Mouse (Mus musculus) kidney, postnatal 4 days (tissue): ENCODE measurements around the gene Cdc42ep4.

Source experiments
- DNase-seq, 2 experiments: peaks; one replicate each; pipeline ENCODE4 v3.0.0; 2021; ENCODE audit warnings: mixed read lengths in 2 of 2

The Cdc42ep4 gene

DNA sequence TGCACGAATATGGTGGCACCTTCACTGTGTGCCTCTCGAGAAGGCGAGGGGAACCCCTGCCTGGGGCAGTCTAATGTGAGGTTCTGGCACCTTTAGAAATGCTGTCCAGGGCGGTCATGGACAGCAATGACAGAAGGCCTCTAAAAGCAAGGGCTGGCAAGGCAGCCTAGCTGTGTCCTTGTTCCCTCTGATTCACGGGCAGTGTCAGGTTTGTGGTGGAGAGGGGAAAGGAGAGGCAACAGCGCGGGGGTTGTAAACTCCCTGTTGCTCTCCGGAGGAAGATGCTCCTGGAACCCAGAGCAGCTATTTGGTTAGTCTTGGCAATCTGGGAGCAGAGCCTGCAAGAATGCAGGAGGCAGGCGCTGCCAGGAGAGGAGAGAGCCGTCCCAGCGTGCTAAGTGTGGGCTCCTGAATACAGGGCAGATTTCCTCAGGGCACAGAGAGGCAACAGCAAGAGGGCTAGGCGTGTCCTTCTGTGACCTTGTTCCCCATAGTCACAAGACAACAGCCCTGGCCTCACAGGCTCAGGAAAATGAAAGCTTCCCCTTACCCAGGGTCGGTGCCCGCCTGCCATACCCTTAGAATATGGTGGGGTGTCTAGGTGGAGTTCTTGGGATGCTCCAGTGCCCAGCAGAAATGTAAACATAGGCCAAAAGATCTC lies 25.3 kb upstream of the Cdc42ep4 start:
- no peak for DNase-seq

DNA sequence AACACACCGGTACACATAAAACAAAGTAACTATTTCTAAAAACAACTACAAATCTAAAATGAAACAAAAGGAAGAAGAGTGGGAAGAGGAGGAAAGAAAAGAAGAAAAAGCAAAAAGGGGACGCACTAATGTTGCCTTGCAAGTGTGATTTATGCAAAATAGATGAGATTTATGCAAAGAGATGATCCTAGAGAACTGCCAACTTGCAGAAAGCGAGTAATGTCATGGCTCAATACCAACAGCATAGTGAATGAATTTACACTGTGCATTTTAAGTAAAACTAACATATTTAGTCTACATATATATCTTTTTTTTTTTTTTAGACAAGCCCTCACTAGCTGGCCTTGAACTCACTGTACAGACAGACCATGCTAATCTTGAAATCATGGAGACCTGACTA lies 23.1 kb upstream of the Cdc42ep4 start:
- no peak for DNase-seq

DNA sequence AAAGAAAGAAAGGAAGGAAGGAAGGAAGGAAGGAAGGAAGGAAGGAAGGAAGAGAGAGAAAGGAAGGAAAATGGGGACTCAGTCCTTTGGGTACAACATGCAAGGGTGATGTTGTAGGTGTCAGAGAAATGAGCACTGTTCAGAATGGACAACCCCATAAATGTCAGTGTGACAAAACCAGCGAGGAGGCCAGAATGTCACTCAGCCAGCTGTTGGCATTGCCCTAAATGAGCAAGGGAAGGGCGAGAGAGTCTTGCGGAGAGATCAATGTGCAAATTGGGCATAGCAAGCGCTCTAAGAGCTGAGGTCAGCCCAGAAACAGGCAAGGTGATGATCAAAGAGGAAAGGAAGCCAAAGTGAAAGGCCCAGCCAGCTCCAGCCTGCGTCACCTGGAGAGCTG lies 21.5 kb upstream of the Cdc42ep4 start:
- no peak for DNase-seq

DNA sequence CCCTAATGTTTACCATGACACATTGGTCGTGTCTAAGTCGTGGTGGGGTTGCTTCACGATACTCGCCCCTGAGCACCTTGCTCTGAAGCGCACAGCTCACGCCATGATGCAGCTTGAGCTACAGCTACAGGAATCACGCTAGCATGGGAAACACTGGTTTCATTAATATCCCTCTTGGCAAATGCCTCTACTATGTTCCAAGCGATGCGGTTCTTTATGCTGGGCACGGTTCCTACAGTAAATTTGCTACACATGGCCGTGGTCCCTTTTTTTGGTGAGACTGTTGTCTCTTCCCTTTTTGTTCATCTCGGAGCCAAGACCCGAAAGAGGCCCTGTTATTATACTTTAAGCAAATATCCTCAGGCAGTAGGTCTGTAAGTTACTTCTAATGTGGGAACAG lies 19.5 kb upstream of the Cdc42ep4 start:
- DNase-seq = no peak

DNA sequence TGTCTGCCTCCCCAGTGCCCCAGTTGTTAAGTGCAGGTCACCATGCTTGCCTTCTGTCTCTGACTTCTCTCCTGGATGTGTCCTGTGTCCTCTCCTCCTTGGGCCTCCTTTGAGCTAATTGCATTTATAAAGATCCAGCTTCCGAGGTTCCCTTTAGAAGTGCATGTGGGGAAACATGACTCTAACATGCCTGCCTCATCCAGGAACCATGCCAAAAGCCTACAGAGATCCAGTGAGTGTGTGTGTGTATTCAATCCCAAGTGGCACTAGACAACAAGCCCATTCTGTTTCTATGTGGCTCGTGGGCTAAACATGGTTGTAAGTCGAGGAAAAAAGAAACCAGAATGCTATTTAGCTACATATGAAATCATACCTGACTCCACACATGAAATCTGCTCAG lies 16.7 kb upstream of the Cdc42ep4 start:
- DNase-seq = no peak

DNA sequence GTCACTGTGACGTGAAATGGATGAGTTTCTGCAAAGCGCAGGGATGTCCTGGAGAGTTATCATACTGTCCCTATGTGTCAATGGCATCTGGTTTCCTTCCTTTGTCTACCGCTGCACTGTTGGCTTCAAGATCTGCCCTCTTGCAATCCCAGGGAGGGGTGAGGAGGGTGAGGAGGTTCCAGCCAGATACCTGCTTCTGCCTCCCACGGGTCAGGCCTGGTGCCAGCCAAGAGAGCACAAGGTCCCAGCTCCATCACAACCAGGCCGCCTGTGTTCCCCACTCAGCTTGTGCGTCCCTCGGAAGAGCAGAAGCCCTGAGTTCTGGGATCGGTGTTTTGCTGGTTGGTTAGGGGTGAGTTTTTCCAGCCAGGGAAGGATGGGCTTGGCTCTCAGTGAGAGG lies 15.6 kb upstream of the Cdc42ep4 start:
- DNase-seq = peak in 1 of 2 experiments; percentile 54

DNA sequence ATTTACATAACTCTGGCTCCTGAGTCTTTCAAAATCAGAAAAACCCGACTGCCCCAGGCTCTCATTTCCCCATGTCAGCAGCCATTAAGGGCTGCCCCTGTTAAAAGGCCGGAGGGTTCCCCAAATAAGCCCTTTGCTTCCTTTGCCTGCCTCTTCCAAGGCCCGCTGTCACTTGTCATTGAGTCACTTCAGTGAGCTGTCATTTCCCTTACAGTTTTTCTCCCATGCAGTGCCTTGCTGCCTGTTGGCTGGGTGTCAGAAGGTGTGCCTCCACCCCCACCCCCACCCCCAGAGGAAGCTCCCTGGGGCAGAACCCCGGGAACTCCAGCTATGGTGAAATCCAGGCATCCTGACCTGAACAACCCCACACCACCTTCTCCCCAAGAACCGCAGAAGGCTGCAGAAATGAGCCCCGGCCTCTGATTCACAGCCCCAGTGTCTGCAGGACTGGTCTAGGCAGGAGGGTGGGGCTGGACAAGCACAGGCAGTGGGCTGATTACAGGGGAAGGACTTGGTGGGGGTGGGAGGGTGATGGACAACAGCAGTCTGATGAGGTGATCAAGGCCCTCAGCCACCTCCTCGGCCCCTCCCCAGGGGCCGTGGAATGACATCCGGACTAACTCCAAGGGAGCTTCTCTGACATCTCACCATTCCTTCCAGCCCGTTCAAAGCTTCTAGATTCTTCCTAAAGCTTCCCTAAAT lies 14.8 kb upstream of the Cdc42ep4 start:
- peak in 1 of 2 experiments; percentile 34 for DNase-seq

DNA sequence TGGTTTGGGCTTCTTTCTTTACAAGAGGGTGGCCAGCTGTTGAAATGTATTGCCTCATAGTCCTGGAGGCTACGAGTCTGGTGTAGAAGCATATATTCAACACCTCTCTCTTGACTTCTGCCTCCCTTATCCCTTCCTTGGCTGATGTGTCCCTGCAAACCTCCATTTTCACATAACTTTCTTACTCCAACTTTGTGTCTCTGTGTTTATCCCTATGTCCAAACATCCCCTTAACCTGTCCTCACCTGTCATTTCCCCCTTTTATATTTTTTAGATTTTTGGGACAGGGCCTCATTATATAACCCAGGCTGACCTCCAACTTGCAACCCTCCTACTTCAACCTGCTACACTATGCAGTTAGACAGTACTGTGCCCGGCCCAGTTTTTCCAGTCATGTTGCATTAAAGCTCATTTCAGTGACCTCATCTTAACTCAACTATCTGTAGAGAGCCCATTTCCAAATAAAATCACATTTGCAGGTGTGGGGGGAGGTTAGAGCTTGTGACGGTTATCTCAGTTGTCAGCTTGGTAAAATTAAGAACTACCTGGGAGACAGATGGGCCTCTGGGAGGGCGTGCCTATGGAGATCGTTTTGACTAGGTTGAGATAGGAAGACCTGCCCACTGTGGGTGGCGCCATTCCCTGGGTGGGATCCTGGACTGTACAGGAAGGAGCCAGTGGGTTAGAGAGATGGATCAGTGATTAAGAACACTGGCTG lies 12.6 kb upstream of the Cdc42ep4 start:
- DNase-seq = no peak

DNA sequence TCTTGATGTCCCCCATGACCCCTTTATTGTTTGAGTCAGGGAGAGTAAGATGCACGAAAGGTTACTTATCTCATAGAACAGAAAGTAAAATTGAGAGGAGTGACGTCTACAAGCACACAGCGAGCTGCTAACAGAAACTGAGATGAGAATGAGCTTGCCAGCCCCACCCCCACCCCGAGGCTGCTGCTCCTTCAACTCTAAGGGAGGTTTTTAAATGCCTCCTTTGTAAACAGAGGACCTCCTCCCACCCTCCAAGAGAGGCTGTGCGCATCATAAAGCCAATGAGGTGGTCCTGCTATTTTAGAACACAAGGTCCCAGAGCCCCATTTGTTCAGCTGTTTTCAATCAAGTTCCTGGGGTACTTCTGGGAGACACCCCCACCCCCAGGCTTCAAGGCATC lies 11.8 kb upstream of the Cdc42ep4 start:
- no peak for DNase-seq

DNA sequence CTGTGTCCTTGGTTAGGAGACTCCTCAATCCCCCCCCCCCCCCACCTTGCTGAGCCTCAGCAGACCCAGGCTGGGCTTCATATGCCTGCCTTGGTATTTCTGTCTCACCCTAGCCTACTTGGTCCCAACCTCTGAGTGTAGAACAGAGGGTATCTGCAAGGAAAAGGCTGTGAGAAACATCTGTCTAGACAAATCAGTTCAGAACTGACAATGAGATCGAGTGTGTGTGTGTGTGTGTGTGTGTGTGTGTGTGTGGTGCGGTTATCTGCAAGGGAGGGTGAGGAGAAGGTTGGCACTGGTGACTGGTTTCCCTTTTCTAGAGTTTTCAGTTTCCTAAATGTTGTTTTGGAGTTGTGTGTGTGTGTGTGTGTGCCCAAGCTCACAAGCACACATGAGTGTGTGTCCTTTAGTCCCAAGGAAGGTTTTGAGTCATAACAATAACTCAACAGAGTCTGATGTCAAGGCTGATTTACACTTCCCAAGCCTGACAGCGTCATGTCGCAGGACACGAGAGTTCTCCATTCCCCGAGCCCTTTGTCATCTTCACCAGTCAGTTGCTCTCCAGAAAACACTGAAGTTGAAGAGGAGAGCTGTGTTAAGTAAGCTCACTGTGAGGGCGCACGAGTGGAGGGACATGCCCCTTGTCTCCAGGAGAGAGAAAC lies 10.6 kb upstream of the Cdc42ep4 start:
- no peak for DNase-seq

DNA sequence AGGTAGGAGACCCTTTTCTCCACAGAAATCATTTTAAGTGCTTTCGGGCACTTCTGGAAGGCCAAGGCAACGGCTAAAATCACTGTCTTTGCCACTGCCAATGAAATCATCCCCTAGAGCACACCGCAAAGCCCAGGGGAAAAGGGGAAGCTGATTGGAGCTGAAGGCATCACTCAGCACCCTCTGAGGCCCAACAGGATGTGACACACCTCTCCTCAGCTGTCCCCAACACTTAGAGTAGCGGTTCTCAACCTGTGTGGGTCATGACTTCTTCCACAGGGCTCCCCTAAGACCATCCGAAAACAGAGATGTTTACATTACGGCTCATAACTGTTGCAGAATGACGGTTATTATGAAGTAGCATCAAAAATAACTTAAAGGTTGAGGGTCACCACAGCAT lies 10.0 kb upstream of the Cdc42ep4 start:
- DNase-seq = no peak

DNA sequence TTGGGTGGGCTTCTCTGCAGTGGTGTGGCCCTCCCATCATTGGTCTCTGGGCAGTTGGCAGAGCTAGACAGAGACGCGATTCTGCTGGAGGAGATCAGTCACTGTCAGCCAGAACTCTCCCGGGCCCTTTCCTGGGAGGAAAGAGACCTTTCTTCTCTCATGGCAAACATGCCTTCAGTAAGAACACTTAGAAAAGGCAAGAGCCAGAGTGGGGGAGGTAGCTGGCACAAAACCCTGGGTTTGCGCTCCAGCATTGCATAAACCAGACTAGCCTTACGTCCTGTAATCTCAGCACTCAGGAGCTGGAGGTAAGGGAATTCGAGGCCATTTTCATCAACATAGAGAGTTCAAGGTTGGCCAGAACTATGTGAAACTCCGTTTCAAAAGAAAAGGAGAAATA lies 8.8 kb upstream of the Cdc42ep4 start:
- DNase-seq = no peak

DNA sequence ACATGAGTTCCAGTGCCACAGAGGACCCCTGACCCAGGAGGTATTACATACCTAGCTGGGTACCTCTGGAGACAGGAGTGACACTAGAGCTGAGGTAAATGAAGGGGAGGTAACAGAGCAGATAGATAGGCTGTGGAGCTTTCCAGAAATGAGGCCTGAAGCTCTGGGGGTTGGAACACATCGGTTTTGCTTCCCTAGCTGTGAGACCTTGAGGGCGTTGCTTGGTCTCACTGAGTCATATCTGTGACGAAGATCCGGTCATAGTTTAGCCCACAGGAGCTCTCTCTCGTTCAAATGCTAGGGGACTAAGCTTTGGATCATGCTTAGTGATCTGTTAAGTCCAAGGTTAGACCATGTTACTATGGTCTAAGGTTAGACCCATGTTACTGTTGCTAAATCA lies 7.2 kb upstream of the Cdc42ep4 start:
- DNase-seq = no peak

DNA sequence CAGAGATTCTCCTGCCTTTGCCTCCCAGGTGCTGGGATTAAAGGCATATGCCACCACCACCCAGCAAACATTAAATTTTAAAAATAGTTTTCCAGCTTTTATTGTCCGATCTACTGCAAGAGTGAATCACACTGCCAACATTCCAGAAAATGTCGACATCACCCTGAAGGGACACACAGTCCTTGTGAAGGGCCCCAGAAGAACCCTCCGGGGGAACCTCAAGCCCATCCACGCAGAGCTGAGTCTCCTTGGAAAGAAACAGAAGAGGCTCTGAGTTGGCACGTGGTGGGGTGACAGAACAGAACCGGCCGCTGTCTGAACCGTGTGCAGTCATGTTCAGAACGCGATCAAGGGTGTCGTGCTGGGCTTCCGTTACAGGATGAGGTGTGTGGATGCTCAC lies 4.9 kb upstream of the Cdc42ep4 start:
- DNase-seq = no peak

DNA sequence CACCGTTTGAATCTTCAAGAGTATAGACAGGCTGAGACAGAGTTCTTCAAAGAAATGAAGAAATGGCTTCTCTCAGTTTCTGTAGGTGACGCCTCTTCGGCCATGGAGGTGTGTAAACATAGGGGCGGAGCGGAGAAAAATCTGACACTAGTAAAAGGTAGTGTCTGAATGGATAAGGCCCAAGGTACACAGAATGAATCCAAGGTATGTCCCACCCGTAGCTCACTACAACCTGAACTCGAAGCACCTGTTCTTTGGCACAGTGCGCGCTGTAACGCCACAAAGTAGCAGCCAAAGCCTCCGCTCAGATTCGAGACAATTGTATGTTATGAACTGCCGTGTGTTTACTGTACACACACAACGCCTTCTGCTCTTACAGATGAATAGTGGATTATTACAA lies 4.2 kb upstream of the Cdc42ep4 start:
- no peak for DNase-seq

DNA sequence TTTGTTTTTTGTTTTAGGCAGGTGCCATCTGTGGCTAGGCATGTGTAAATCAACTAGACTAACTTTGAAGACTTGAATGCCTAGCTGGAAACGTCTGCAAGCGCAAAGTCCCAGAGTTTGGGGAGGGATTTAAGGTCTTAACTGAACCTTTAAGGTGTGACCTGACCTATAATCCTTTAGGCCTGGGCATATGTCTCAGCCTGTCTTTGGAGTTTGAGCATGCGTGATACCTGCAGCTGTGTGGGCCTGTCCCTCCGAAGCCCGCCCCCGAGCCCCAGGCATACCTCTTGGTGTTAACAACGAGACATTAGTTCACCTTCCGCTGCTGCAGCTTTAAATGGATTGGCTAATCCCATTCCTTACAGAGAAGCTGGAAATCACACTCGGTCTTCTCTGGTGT lies 3.2 kb upstream of the Cdc42ep4 start:
- DNase-seq = no peak

DNA sequence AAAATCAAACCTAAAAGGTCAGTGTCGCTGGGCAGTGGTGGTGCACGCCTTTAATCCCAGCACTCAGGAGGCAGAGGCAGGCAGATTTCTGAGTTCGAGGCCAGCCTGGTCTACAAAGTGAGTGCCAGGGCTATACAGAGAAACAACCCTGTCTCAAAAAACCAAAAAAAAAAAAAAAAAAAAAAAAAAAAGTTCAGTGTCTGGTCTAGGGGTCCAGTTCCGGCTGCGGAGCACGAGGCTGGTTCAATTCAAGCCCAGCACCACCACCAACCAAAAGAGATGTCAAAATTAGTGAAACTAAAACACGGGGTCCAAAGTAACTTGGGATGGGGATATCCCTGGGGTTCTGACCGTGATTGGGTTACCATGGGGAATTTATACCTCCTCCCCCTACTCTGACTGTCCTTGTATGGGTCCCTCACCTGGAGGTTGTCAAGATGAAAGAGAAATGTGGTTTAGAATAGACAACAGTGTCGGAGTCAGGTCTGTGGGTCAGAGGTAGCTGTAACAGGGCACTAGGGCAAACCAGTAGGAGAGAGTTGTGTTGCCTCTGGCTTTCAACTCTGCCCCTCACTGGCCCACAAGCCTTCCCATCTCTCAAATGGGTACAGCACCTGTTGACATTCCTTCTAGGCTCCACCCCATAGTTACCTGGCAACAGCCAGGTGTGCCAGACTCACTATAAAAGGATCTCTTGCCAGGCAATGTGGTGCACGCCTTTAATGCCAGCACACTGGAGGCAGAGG lies 1.2 kb upstream of the Cdc42ep4 start:
- DNase-seq = no peak

DNA sequence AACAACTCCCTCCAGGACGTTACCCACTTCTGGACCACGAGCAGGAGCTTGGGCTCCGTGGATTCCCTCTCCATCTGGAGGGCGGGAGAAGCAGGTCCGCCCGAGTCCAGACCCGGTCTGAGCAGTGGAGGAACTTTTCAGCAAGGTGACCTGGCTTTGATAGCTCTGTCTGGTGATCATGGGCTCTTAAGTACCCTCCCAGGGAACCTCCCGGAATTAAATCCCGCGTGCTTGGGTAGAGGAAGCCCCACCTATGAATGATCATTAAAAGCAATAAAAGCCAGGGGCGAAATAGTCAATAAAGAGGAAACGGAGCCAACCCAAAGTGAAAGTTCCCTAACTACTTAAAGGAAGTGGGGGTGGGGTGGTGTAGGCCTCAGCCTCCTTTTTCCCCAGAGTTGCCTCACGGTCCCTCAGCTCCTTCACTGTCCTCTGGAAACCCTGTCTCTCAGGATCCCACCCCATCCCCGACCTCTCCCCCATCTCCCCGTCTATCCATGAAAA lies 529 bp upstream of the Cdc42ep4 start:
- DNase-seq = no peak

DNA sequence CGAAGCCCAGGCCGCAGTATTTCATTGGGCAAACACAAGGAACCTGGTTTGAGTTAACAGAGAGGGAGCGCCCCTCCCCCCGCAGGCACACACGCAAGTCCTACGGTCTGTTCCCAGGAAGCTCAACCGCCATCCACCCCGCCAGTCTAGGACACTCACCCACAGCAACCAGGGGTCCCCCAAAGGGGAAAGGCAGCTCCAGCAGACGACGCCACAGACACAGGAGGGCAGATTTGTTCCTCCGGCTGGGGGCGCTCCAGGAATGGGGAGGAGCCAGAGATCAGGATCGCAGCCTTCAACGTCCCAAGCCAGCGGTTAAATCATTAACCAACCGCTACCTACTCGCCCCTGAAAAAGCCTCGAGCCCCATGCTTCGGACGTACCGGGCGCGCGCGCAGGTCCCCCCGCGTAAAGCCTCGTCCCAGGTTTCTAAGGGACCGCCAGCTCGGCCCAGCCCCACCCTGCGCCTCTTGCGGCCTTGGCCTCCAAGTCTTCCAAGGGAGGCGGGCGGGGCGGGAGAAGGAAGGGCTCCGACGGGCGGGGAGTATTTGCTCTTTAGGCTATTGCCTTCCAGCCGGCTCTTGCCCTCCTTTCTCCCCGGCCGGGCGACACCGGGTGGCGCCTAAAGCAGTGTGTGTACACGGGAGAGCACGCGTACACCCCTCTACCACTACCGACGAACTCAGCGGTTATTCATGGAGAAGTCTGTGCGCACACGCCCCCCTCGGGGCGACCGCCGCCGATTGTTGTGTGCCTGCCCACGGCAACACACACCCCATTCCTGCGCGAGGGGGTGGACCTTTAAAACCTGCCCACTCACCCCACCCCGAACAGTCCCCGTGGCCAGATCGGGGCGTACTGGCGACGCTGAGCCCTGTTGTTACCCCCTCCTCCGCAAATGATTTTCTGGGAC lies 854 bp downstream of the Cdc42ep4 start:
- DNase-seq = peak; percentile 82 to 87

DNA sequence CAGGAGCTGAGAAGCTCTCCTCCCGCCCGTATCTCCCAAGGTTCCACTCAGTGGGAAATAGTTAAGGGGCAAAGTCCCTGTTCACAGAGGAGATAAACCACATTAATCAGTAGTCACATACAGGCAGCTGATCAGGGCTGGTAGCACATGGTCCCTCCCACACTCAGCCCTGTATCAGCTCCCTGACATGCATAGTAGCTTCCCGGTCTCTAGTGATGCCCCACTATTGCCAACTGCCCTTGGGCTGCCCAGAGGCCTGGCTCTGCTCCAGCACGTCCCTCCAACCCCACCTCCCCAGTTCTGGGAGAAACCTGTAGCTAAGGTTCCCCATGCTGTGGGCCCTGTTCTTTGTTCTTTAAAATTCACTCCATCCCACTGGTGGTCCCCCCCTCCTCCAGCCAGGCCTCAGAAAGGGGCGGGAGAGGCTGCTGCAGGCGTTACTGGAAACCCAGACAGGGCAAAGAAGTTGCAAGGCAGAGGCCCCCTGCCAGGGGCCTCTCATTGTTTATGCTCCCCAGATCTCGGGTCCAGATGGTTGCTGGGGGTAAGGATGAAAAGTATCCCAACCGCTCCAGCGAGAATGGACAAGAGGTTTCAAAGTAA lies 1.8 kb downstream of the Cdc42ep4 start:
- peak in 1 of 2 experiments; percentile 56 for DNase-seq
